Mouse (Mus musculus) heart, postnatal 14 days (tissue): ENCODE data around the gene Mgat4b. TPM values are rescaled to one million over a fixed set of nuclear protein-coding genes. Genes with fewer than 3 reads are reported as not detected.
"Not testable (repeated sequence)": the region's sequence is repeated elsewhere in the genome, so short reads cannot be mapped to it uniquely, and the experiment has no call there.

Experiments
- DNase-seq, 2 experiments: peaks; one replicate each; pipeline ENCODE4 v3.0.0; 2021 to 2022
- intact Hi-C: fragments of 180-260 bp; cut with DNase I; formaldehyde crosslinking; loops from one replicate; pipeline ENCODE4 v1.15.1; 2025
- long read RNA-seq, 2 experiments: library from polyadenylated mRNA; stranded (forward); transcript quantifications; one replicate each; pipeline ENCODE4 v2.0.0; 2021
- total RNA-seq, 2 experiments: library from RNA; stranded (reverse); gene quantifications; 2 replicates each; pipeline ENCODE4 v1.2.3; 2021

Gene Mgat4b
- 100 to 1,000 TPM in 1 of 2 experiments, 10 to 100 TPM in 1; 97.2 to 101 TPM for total RNA-seq
- long read RNA-seq, experiment 1, transcript Mgat4b-201 (15 exons, 2,429 nt), result major isoform, 145 of 173 reads
- long read RNA-seq, experiment 1, partial matches to known transcripts, result 6 of 173 reads
- long read RNA-seq, experiment 1, other reads (novel, unspliced or antisense), result 22 of 173 reads
- long read RNA-seq, experiment 2, transcript Mgat4b-201 (15 exons, 2,429 nt), result major isoform, 163 of 194 reads
- long read RNA-seq, experiment 2, partial matches to known transcripts, result 8 of 194 reads
- long read RNA-seq, experiment 2, other reads (novel, unspliced or antisense), result 22 of 194 reads

- intact Hi-C loops, result loop anchor here (2.0 kb wide), 1 partner anchor 14 kb away; no protein-coding TSS in a partner anchor
- peak; percentile 88 to 92 for DNase-seq
Observed at GRCm38 (mm10) chr11:50210505-50211151, at the start of gene Mgat4b, which contains the start of gene Sqstm1. TSS of gene Mgat4b (plus strand) at chr11:50210890. TSS of gene Sqstm1 (minus strand) at chr11:50210827.

GRCm38 (mm10) chr11:50161578-50162304, 48.9 kb upstream of the Mgat4b start:
- peak; percentile 69 to 80 for DNase-seq

GRCm38 (mm10) chr11:50162338-50163050, 48.2 kb upstream of the Mgat4b start:
- intact Hi-C loops, result loop anchor here (2.0 kb wide), 1 partner anchor 70 kb away; no protein-coding TSS in a partner anchor
- no peak for DNase-seq

More at GRCm38 (mm10) chr11:50161578-50162304, 48.9 kb upstream of the Mgat4b start:
- intact Hi-C loops, result loop anchor here (2.0 kb wide), 1 partner anchor 71 kb away; no protein-coding TSS in a partner anchor

GRCm38 (mm10) chr11:50168352-50168751, 42.3 kb upstream of the Mgat4b start:
- intact Hi-C loops, result no loop called here
- DNase-seq, result no peak

GRCm38 (mm10) chr11:50174111-50174729, 36.5 kb upstream of the Mgat4b start, which contains the start of gene Mrnip:
TSS of gene Mrnip (plus strand) at chr11:50174444.
- DNase-seq, intact Hi-C loops: not testable (repeated sequence)

GRCm38 (mm10) chr11:50174730-50175187, 35.9 kb upstream of the Mgat4b start:
- peak; percentile 99 for DNase-seq
- intact Hi-C loops, result loop anchor here (5.0 kb wide), 1 partner anchor 53 kb away; no protein-coding TSS in a partner anchor

GRCm38 (mm10) chr11:50176351-50176750, 34.3 kb upstream of the Mgat4b start:
- no peak for DNase-seq
- intact Hi-C loops, result loop anchor here (5.0 kb wide), 1 partner anchor 51 kb away; no protein-coding TSS in a partner anchor

- DNase-seq, result no peak
- intact Hi-C loops, result loop anchor here (5.0 kb wide), 1 partner anchor 50 kb away; no protein-coding TSS in a partner anchor
Observed at GRCm38 (mm10) chr11:50177111-50177510, 33.6 kb upstream of the Mgat4b start.

GRCm38 (mm10) chr11:50178532-50179488, 31.9 kb upstream of the Mgat4b start:
- DNase-seq, result no peak
- intact Hi-C loops, result loop anchor here (5.0 kb wide), 1 partner anchor 48 kb away; no protein-coding TSS in a partner anchor

- intact Hi-C loops, result no loop called here
- no peak for DNase-seq
Observed at GRCm38 (mm10) chr11:50180478-50181231, 30.0 kb upstream of the Mgat4b start.

- intact Hi-C loops, result no loop called here
- DNase-seq, result no peak
Observed at GRCm38 (mm10) chr11:50182702-50183101, 28.0 kb upstream of the Mgat4b start.

GRCm38 (mm10) chr11:50184788-50185187, 25.9 kb upstream of the Mgat4b start:
- intact Hi-C loops, result no loop called here
- DNase-seq, result no peak

GRCm38 (mm10) chr11:50188682-50189081, 22.0 kb upstream of the Mgat4b start:
- no peak for DNase-seq
- intact Hi-C loops, result no loop called here

GRCm38 (mm10) chr11:50190362-50190761, 20.3 kb upstream of the Mgat4b start:
- no peak for DNase-seq
- intact Hi-C loops, result no loop called here

- intact Hi-C loops, result no loop called here
- DNase-seq, result no peak
Observed at GRCm38 (mm10) chr11:50192278-50192677, 18.4 kb upstream of the Mgat4b start.

- no peak for DNase-seq
- intact Hi-C loops, result loop anchor here (2.0 kb wide), 1 partner anchor 15 kb away; no protein-coding TSS in a partner anchor
Observed at GRCm38 (mm10) chr11:50194070-50194469, 16.6 kb upstream of the Mgat4b start.

- DNase-seq, result no peak
- intact Hi-C loops, result loop anchor here (2.0 kb wide), 1 partner anchor 14 kb away; no protein-coding TSS in a partner anchor
Observed at GRCm38 (mm10) chr11:50194793-50195192, 15.9 kb upstream of the Mgat4b start.
